Mouse (Mus musculus): ENCODE measurements around the gene Sap25.

Sap25 gene

DNA sequence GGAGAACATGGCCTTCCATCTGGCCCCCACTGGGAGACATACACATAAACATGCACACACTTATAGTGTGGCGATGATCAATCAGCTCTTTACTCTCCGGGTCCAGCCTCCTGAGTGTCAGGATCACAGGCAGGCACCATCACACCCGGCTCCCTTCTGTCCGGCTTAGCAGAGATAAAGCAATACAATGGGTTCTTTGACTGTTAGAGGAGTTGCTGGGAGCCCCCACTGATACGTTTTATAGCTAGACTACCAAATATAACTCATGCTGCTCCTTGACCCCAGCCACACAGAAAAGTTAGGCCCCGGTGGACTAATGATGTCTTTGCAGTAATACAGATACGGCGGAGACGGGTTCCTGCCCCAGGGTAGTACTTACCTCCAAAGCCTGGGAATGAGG is 21.9 kb downstream of the Sap25 start:
- no peak for DNase-seq (ENCODE audit: low read depth, low spot score)

DNA sequence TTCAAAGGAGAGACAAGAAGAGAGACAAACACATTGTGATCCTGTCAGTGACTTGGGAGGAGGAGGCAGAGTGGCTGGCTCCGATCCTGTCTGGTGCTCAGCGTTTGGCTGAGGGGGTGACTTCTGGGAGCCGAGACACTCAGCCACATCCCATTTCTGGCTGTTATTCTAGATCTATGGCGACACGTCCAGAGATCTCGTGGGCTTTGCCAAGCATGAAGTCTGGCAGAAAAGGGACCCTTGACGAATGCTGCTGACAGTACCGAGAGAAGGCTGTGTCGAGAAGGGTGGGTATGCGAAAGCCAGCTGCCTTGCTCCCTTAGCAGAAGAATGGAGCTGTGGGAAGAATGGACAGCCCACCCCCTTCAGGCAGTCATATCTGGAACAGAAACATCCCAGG is 27.8 kb downstream of the Sap25 start:
- DNase-seq (ENCODE audit: low read depth, low spot score): no peak

DNA sequence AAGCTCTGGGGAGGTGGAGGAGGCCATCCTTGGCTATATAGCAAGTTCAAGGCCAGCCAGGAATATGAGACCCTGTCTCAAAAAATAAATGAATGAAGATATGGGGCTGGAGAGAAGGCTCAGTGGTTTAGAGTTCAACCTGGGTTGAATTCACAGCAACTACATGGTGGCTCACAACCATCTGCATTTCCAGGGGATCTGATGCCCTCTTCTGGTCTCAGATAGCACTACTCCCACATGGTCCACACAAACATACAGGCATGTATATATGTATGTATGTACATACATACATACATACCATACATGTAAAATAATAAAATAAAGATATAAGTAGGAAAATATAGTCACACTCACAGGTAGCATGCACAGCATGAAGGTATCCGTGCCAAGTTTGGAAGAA is 29.1 kb downstream of the Sap25 start:
- DNase-seq (ENCODE audit: low read depth, low spot score): no peak

DNA sequence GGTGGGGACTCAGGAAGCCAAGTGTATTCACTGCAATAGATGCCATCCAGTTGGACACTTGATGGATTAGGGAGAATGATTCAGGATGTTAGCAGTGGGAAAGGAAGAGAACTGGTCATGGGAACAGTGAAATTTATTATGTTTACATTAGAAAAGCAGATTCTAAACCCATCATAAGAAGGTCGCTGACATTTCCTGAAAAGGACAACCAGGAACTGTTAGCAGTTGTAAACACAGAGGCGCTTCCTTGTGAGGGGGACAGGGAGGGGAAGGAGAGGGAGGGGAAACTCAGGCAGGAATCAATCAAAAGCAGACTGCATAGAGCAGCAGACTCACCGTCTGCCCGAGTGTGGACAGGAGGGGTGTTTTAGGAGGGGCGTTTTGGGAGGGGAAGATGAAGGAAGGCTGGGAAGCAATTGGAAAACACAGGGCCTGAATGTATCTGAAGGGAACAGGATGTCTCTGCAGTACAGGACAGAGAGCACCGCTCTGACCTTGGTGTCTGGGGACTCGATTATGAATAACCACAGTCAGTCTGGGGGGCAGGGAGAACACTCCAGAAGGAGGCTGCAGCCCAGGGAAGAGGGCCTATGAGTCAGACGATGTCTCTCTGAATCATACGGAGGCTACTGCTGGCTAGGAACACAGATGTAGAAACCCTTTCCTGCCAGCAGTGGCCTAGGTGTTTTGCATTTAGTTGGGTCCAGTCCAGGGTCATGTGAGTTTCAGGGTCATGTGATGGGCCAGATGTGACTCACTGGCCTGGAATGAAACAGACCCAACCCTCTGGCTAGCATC is 30.5 kb downstream of the Sap25 start:
- peak; percentile 35 for DNase-seq (ENCODE audit: low read depth, low spot score)

DNA sequence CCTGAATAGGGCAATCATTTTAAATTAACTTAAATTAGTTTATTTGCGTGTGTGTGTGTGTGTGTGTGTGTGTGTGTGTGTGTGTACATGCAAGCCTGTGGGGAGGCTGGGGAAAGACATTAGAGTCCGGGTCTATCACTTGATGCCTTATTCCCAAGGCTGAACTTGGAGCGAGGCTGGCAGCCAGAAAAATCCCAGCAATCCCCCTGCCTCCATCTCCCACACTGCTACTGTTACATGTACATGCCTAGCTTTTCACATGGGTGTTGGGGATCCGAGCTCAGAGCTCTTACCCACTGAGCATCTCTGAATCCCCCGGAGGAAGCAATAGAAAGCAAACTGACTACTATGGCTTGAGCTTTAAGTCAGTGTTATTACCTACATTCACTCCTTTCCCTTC is 31.2 kb downstream of the Sap25 start:
- DNase-seq (ENCODE audit: low read depth, low spot score): no peak

DNA sequence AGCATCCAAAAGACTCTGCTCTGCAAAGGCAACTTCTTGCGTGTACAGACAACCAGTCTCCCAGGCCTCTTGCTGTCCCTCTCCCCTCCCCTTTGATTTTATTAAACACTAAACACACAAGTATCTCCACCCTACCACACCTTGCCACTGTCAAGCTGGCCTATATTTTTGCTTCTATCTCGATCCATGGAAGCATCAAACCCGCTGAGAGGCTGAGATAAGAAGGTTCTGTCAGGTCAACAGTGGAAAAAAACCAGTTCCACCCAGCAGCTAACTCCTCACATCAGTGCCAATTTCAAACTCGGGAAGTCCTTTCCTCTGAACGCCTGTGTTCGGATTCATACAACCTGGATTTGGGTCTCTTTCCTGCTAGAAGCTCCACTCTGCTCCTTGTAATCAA is 31.9 kb downstream of the Sap25 start:
- DNase-seq (ENCODE audit: low read depth, low spot score): no peak

DNA sequence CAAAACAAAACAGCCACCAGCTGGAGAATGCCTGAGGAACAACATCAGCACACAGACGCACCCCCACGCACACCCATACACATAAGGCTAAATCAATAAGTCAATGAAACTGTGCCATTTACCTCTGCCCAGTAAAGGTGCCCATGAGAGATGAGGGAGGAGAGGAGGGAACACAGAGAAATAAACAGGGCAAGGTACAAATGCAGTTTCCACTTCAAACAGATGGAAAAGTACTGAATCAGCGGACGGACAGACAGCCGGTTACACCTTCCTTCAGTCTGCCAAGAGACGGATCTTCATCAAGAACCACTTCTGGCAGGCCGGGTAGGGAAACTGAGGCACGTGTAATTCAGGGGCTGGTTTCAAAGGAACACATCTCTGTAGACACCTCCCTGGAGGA is 33.7 kb downstream of the Sap25 start:
- DNase-seq (ENCODE audit: low read depth, low spot score): no peak

DNA sequence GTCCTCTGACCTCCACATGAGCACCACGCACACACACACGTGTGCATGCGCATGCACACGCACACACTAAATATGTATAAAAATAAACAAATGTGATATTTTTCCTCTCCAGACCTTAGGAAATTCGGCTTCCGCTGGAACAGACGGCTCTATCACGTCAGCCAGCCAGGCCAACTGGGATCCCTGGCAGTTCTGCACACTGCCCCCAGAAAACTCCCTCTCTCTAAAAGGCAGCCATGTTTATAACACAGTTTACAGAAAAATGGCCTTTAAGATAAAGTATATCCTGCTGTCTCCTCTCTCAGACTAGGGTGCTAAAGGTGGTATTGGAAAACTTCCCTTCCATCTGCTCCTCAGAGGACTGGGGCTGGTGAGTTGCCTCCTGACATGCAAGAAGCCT is 36.7 kb downstream of the Sap25 start:
- DNase-seq (ENCODE audit: low read depth, low spot score): no peak

DNA sequence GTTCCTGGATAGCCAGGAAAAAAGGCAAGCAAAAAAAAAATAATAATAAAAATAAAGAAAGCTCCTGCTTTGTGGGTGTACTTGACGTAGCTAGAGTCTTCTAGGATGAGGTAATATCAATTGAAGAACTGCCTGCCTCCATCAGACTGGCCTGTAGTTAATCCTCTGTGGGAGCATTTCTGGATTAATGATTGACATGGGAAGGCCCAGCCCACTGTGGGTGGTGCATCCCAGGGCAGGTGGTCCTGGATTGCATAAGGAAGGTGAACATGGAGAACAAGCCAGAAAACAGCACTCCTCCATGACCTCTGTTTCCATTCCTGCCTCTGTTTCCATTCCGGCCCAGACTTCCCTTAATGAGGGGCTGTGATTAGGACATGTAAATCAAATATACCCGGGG is 37.6 kb downstream of the Sap25 start:
- no peak for DNase-seq (ENCODE audit: low read depth, low spot score)

DNA sequence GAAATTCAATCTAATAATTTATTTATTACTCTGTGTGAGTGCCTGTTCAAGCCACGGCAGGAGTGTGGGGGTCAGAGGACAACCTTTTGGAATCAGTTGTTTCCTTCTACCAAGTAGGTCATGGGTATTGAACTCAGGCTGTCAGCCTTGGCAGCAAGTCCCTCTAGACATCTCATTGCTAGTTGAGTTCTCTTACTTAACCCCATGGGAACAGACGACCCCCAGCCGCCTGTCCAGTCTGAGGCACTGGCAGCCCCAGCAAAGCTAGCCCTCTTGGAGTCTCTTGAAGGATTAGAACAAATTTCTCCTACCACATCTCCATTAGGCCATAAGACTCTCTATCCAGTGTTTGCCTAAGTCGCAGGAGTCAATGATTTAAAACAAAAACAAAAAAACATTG is 38.6 kb downstream of the Sap25 start:
- no peak for DNase-seq (ENCODE audit: low read depth, low spot score)

DNA sequence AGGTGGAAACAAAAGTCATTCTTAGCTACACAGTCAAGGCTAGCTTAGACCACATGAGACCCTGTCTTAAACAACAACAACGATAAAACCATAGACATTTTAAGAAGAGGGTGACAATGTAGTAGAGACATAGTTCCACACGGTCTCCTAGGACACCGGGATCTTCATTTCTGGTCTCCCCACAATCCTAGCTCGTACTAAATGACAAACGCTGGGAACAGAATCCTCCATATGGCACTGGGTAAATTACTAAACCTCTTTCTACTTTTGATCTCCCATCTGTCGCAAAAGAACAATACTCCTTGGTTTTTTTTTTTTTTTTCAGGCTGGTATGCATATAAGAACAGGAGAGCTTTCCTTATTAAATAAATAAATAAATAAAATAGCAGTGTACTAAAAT is 41.4 kb downstream of the Sap25 start:
- no peak for DNase-seq (ENCODE audit: low read depth, low spot score)

DNA sequence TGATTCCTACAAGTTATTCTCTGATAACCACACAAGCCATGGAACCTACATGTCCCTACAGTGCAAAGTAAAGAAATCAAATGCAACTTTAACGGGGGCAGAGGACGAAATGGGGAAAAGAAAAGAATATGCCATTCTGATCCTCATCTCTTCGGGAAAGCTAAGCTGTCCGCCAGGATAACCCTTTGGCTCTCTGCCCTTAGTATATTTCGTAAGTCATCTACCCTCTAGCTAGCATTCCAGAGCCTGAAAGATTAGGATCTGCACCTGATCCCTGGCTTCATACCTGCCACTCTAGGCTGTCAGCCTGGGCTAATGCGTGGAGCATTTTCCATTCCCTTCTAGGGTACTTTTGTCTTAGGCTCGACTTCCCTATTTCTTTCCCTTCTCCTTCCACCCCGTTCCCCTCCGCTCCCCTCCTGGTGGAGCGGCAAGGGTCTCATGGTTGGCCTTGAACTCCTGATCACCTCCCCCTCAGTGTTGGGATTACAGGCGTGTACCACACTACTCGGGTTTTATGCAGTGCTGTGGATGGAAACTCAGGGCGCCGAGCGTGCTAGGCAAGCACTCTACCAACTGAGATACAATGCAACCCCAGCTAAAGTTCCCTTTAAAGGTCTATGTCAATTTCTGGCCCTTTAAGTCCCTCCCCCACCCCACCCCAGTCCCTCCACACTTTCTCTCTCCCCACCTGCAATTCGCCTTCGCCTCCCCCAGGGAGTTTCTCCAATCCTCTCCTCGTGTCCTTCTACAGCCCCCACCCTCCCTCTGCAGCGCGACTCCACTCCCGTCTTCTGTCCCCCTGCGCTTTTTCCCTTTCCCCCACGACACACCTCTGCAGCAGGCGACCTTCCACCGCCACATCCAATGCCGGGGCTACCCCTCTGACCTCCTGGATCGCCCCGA is 42.5 kb downstream of the Sap25 start:
- peak; percentile 77 for DNase-seq (ENCODE audit: low read depth, low spot score)

DNA sequence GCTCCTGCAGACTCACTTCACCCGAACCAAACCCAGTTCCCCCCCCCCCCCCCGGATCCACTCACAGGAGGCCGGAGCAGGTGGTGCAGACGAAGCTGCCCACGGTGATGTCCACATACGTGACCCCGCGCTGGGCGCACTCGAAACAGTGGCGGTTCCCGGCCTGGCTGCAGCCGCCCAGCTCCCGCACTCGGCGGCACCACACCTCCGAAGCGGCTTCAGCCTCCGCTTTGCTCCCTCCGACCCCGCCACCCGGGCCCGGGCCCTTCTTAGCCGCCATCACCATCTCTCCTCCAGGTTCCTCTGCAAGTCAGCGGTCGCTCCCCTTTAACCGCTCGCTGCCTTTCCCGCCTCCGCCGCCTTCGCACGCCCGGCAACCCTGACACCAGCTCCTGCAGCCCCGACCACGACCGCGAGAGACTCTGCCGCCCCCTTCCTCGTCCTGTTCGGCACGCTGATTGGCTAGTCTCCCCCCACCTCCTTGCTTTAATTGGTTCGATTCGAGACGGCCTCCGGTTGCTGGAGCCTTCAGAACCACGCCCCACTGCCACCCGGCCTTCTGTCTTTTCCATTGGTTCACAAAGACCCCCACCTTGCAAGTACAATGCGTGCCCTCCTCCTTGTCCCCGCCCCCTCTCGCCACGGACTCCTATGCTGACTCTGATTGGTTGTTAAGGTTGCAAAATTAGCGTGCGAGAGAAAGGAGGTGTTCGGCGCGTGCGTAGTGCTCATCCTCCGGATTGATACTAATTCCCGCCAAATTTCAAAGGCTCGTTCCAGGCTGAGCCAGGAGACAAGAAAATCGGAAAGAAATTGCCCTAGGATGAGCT is 43.4 kb downstream of the Sap25 start, which contains the start of gene Agfg2:
TSS of gene Agfg2 (minus strand) at position 433 of the 830 bp plus-strand sequence.
- peak; percentile 100 for DNase-seq (ENCODE audit: low read depth, low spot score)

DNA sequence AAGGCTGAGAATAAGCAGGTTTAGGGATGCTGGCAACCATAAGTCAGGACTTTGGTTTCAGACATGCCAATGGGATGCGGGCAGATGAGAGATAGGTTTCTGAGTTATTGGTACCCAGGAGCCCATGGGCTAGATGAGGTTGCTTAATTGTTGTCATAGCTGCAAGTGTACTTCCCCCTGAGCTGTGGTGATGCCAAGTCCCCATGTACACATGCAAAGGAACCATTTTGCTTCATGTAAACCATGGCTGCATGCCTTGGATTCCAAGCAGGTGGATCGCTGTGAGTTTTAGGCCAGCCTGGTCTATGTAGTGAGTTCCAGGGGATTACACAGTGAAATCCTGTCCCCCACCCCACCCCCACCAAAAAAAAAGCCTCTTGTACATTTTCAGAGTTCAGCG is 44.5 kb downstream of the Sap25 start:
- DNase-seq (ENCODE audit: low read depth, low spot score): no peak

DNA sequence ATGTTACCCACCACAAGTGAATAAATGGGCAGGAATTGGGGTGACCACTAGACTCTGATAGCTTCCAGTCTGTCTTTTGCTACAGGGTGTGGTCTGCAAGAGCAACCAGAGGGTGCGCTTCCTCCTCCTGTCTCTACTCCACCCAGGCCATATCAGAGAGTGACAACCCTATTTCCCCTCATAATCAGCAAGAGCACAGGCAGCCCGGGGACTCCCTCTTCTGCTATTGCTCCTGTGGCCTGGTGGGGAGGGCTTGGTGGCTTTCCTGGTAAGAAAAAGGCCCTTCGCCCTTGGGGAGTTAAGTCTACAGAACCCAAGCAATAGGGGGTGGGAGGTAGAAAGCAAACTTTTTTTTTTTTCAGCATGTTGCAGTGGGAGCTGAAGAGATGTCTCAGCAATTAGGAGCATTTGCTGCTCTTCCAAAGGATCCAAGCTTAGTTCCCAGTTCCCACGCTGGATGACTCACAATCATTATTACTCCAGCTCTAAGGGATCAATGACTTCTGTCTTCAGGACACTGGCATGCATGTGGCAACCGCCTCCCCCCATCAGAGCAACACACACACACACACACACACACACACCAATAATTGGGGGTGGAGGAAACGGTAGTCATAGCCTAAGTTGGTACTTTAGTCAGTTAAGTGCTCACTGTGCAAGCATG is 45.1 kb downstream of the Sap25 start:
- peak; percentile 41 for DNase-seq (ENCODE audit: low read depth, low spot score)

DNA sequence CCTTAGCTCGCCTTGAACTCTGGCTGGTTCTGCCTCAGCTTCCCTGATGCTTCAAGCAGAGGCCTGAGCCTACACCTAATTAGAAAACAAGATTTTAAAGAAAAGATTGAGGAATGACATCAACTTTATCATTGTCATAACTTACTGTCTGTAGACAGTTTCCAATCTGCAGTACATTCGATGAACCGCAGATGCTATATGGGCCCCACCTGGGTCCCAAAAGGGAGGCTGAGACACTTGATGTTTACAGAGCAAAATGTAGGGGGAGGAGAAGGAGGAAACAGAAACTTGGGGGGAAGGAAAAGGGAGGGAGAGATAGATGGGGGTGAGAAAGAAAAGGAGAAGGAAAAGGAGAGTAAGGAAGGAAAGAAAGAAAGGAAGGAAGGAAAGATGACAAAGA is 48.8 kb downstream of the Sap25 start:
- no peak for DNase-seq (ENCODE audit: low read depth, low spot score)

DNA sequence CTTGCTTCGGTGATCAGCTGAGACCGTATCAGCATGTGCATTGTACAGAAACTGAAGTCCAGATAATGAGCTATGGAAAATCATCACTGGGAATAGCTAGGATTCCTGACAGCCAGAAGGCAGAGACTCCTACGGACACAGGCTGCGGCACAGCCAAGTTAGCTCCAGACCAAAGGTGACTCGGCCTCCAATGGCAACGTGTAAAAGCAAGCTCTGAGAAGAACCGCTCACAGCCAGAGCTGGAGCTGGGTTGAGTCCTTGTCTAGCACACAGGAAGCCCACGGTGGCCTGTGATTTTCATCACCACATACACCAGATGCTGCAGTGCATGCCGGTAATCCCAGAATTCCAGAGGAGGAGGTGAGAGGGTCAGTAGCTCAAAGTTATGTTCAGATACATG is 49.4 kb downstream of the Sap25 start:
- no peak for DNase-seq (ENCODE audit: low read depth, low spot score)

DNA sequence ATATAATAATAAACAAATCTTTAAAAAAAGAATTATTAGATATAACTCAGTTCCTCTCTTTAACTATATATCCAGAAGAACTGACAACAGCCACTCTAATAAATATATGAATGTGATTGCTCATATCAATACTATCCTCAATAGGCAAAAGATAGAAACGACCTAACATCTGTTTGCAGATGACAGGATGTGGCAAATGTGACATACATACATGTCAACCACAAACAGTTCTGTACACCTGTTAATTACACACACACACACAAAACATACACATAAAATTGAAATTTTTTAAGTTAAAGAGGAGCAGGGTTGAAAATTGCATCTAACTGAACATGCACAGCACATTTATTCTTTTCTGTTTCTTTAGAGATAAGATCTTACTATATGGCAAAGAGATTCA is 50.7 kb downstream of the Sap25 start:
- DNase-seq (ENCODE audit: low read depth, low spot score): no peak

Data from A20 (cell line).